Mouse (Mus musculus): ENCODE measurements around the gene Cutal. TPM values are rescaled to one million over a fixed set of nuclear protein-coding genes. Genes with fewer than 3 reads are reported as not detected.

The Cutal gene
- total and polyA plus RNA-seq, 3 experiments = not detected

DNA sequence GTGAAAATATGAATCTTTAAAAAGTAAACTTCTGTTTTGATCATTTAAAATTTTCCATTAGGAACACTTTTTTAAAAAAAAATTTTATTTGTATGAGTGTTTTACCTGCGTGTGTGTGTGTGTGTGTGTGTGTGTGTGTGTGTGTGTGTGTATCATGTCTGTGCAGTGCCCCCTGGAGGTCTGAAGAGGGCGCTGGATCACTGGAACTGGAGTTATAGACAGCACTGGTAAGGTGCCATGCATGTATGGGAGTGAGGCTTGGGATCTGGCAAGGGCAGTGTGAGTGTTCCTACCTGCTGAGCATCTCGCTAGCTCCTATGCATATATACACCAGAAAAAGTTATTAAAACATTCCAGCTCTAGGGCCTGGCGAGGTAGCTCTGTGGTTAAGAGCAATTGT lies 27.5 kb downstream of the Cutal start:
- peak in 1 of 2 experiments; percentile 17; a peak in 1 of 4 replicates for TF ChIP-seq CTCF (conservative IDR thresholded peaks at IDR 0.05 in 1 of 2, IDR thresholded peaks at IDR 0.05 in 1 of 2; ENCODE audit: low read depth in 2 of 2, low read length in 2 of 2)
- no peak for TF ChIP-seq USF2 (conservative IDR thresholded peaks at IDR 0.05; ENCODE audit: low read depth, low read length)
- no peak for TF ChIP-seq CHD2 (IDR thresholded peaks at IDR 0.05; ENCODE audit: low read length)
- TF ChIP-seq MYC (IDR thresholded peaks at IDR 0.05; ENCODE audit: low read depth, low read length) = no peak
- no peak overlapping the region for H3K9ac ChIP-seq (ENCODE audit: insufficient read depth, low read depth)
- no peaks in the 10 kb centered on the region for H3K27me3 ChIP-seq (replicated peaks)
- in situ Hi-C loops (cut with MboI; ENCODE audit: low pct_ligation_motif_present, low pct_unique_long_range_greater_than_20kb, low sequenced_read_pairs) = no loop called here
- H3K27ac ChIP-seq (ENCODE audit: insufficient read depth, low read depth) = no peak overlapping the region
- no peak for DNase-seq (ENCODE audit: extremely low read depth)
- H3K79me2 ChIP-seq (replicated peaks; ENCODE audit: control insufficient read depth, extremely low read depth, insufficient read depth, poor library complexity, severe bottlenecking) = no peaks in the 10 kb centered on the region
- peaks cover 0 to under 1% of the 10 kb centered on the region in 2 experiments; a peak in 1 of 4 replicates for H3K4me1 ChIP-seq (ENCODE audit: control insufficient read depth in 1 of 2, insufficient read depth in 2 of 2)
- H3K4me2 ChIP-seq (ENCODE audit: insufficient read depth, low read depth, poor library complexity, severe bottlenecking) = no peak overlapping the region
- dilution Hi-C loops (cut with MboI; ENCODE audit: extremely low pct_ligation_motif_present, extremely low pct_unique_long_range_greater_than_20kb, low sequenced_read_pairs) = no loop called here
- peaks cover 4% of the 10 kb centered on the region for H3K9me3 ChIP-seq (replicated peaks; ENCODE audit: low read length)
- peaks cover 74 to 95% of the 10 kb centered on the region in 2 experiments for H3K36me3 ChIP-seq (replicated peaks in 1 of 2; ENCODE audit: control insufficient read depth in 1 of 2, insufficient read depth in 1 of 2, low read length in 1 of 2)
- H3K4me3 ChIP-seq (replicated peaks in 1 of 3; ENCODE audit: low read depth in 2 of 3, low read length in 2 of 3, poor library complexity in 1 of 3) = no peak overlapping the region

DNA sequence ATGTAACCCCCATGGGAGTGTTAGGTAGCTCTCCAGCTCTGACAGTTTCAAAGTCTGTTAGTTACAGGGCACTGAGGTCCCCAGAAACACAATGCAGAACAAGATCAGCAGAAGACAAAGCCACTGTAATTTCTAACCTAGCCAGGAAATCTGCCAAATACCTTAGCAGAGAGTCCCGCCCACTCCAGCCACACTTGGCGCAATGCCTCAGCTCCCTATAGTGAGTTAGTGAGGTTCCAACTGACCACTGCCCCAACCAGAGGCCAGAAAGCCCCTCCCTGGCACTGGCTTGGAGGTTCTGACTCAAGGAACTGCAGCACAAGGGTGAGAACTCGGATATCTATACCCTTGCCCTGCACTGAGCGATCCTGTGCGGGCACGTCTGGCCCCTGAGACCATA lies 28.5 kb downstream of the Cutal start:
- in situ Hi-C loops (cut with MboI; ENCODE audit: low pct_ligation_motif_present, low pct_unique_long_range_greater_than_20kb, low sequenced_read_pairs) (no loop called here), dilution Hi-C loops (cut with MboI; ENCODE audit: extremely low pct_ligation_motif_present, extremely low pct_unique_long_range_greater_than_20kb, low sequenced_read_pairs) (no loop called here)
- H3K9ac ChIP-seq (ENCODE audit: insufficient read depth, low read depth) = no peak overlapping the region
- H3K27me3 ChIP-seq (replicated peaks) = no peaks in the 10 kb centered on the region
- H3K79me2 ChIP-seq (replicated peaks; ENCODE audit: control insufficient read depth, extremely low read depth, insufficient read depth, poor library complexity, severe bottlenecking) = no peaks in the 10 kb centered on the region
- no peak overlapping the region for H3K4me2 ChIP-seq (ENCODE audit: insufficient read depth, low read depth, poor library complexity, severe bottlenecking)
- no peak for DNase-seq (ENCODE audit: extremely low read depth)
- peaks cover 0 to 4% of the 10 kb centered on the region in 2 experiments; a peak in 1 of 4 replicates for H3K4me1 ChIP-seq (ENCODE audit: control insufficient read depth in 1 of 2, insufficient read depth in 2 of 2)
- TF ChIP-seq MAX (IDR thresholded peaks at IDR 0.05; ENCODE audit: low read length) (no peak), MYC (IDR thresholded peaks at IDR 0.05; ENCODE audit: low read depth, low read length) (no peak), MAFK (IDR thresholded peaks at IDR 0.05; ENCODE audit: insufficient replicate concordance, low read length) (no peak), ZC3H11A (IDR thresholded peaks at IDR 0.05; ENCODE audit: low read depth, low read length) (no peak), TBP (conservative IDR thresholded peaks at IDR 0.05; ENCODE audit: low read depth, low read length) (no peak), POLR2AphosphoS2 (IDR thresholded peaks at IDR 0.05; ENCODE audit: low read depth, low read length) (no peak), EP300 (IDR thresholded peaks at IDR 0.05; ENCODE audit: low read length) (no peak), IRF4 (IDR thresholded peaks at IDR 0.05; ENCODE audit: low read depth, low read length) (no peak), USF1 (IDR thresholded peaks at IDR 0.05; ENCODE audit: low read depth, low read length) (no peak), ZMIZ1 (IDR thresholded peaks at IDR 0.05; ENCODE audit: low read depth, low read length) (no peak), BHLHE40 (IDR thresholded peaks at IDR 0.05; ENCODE audit: low read depth, low read length) (no peak), GABPA (IDR thresholded peaks at IDR 0.05; ENCODE audit: insufficient replicate concordance, low read depth, low read length) (no peak), UBTF (IDR thresholded peaks at IDR 0.05; ENCODE audit: low read depth, low read length) (no peak), ETS1 (conservative IDR thresholded peaks at IDR 0.05; ENCODE audit: low read depth, low read length) (no peak), ELF1 (IDR thresholded peaks at IDR 0.05; ENCODE audit: low read depth, low read length) (no peak), SMC3 (IDR thresholded peaks at IDR 0.05; ENCODE audit: low read depth, low read length) (no peak)
- peaks cover 67 to 95% of the 10 kb centered on the region in 2 experiments for H3K36me3 ChIP-seq (replicated peaks in 1 of 2; ENCODE audit: control insufficient read depth in 1 of 2, insufficient read depth in 1 of 2, low read length in 1 of 2)
- peaks cover 4% of the 10 kb centered on the region for H3K9me3 ChIP-seq (replicated peaks; ENCODE audit: low read length)
- H3K4me3 ChIP-seq (replicated peaks in 1 of 3; ENCODE audit: low read depth in 2 of 3, low read length in 2 of 3, poor library complexity in 1 of 3) = no peak overlapping the region
- no peak overlapping the region for H3K27ac ChIP-seq (ENCODE audit: insufficient read depth, low read depth)
